Mouse (Mus musculus): ENCODE measurements around the gene Donson.
"Not testable (repeated sequence)": the region's sequence is repeated elsewhere in the genome, so short reads cannot be mapped to it uniquely, and the experiment has no call there.

Donson gene

GRCm38 (mm10) chr16:91688023-91688618 lies 449 bp downstream of the Donson start:
- DNase-seq = no peak

GRCm38 (mm10) chr16:91686369-91686768 lies 2.2 kb downstream of the Donson start:
- no peak for DNase-seq

GRCm38 (mm10) chr16:91685526-91685925 lies 3.0 kb downstream of the Donson start:
- no peak for DNase-seq

GRCm38 (mm10) chr16:91680656-91681055 lies 7.9 kb downstream of the Donson start:
- DNase-seq = no peak

GRCm38 (mm10) chr16:91678147-91678911 lies 10.2 kb downstream of the Donson start:
- no peak for DNase-seq

- DNase-seq = no peak
Measured at GRCm38 (mm10) chr16:91674500-91674899, 14.1 kb downstream of the Donson start.

- DNase-seq = no peak
Measured at GRCm38 (mm10) chr16:91663795-91664194, 24.8 kb downstream of the Donson start.

- DNase-seq = no peak
Measured at GRCm38 (mm10) chr16:91662336-91662735, 26.2 kb downstream of the Donson start.

- no peak for DNase-seq
Measured at GRCm38 (mm10) chr16:91661397-91661796, 27.2 kb downstream of the Donson start.

- DNase-seq = no peak
Measured at GRCm38 (mm10) chr16:91659798-91660197, 28.8 kb downstream of the Donson start.

GRCm38 (mm10) chr16:91658471-91658870 lies 30.1 kb downstream of the Donson start:
- no peak for DNase-seq

GRCm38 (mm10) chr16:91657285-91657684 lies 31.3 kb downstream of the Donson start:
- DNase-seq = no peak

- DNase-seq = no peak
Measured at GRCm38 (mm10) chr16:91655285-91655684, 33.3 kb downstream of the Donson start.

- no peak for DNase-seq
Measured at GRCm38 (mm10) chr16:91652191-91652590, 36.4 kb downstream of the Donson start.

GRCm38 (mm10) chr16:91649781-91650180 lies 38.8 kb downstream of the Donson start:
- DNase-seq = no peak

GRCm38 (mm10) chr16:91649246-91649645 lies 39.3 kb downstream of the Donson start:
- DNase-seq = no peak

GRCm38 (mm10) chr16:91648220-91648550 lies 40.4 kb downstream of the Donson start:
- peak; percentile 67 for DNase-seq

- DNase-seq = peak; percentile 97
Measured at GRCm38 (mm10) chr16:91647461-91648219, 40.9 kb downstream of the Donson start, which contains the start of gene Son. TSS of gene Son (plus strand) at chr16:91647506.

- DNase-seq = peak; percentile 92
Measured at GRCm38 (mm10) chr16:91646681-91647419, 41.7 kb downstream of the Donson start, which contains the start of gene Gart. TSS of gene Gart (minus strand) at chr16:91646952.

- no peak for DNase-seq
Measured at GRCm38 (mm10) chr16:91645995-91646602, 42.5 kb downstream of the Donson start.

GRCm38 (mm10) chr16:91645420-91645819 lies 43.1 kb downstream of the Donson start:
- not testable (repeated sequence) for DNase-seq

- DNase-seq = no peak
Measured at GRCm38 (mm10) chr16:91644901-91645300, 43.7 kb downstream of the Donson start.

GRCm38 (mm10) chr16:91640171-91640570 lies 48.4 kb downstream of the Donson start:
- DNase-seq = no peak
